Mouse (Mus musculus): ENCODE measurements around the gene Togaram2. TPM values are rescaled to one million over a fixed set of nuclear protein-coding genes. Genes with fewer than 3 reads are reported as not detected.
A peak's percentile ranks its signal among the peaks of the same experiment; 100 is the strongest.

Togaram2 gene
- total RNA-seq, 2 experiments from 2014 or later = 1.7 to 2.2 TPM

DNA sequence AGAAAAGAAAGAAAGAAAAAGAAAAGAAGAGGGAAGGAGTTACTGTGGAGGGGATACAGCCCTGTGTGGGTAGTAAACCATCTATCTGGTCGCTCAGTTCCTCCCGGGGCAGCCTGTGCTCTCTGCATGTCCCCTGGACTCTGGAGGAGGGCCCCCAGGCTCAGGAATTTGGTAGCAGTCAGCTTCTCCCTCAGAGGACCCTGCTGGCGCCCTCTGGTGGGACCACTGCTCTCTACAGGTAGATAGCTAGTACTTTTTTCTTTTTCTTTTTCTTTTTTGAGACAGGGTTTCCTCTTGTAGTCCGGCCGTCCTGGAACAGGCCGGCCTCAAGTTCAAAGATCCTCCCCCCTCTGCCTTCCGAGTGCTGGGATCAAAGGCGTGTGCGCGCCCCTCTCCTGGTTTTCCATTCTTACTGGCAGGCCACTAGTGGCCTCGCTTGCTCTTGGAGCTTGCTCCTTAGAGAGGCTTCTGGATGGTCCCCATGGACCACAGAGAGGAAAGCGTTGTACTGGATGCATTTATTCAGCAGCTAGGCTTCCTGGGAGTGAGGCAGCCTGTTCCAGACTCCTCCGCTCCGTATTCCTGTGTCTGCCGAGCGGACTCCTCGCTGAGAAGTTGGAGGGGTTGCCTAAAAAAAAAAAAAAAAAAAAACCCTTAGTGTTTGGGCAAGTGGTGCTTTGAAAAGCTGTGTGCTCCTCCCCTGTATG is 1.1 kb upstream of the Togaram2 start:
- intact Hi-C loops (cut with DNase I) = loop anchor here (5.0 kb wide), 1 partner anchor 110 kb away; no protein-coding TSS in a partner anchor
- DNase-seq (ENCODE audit: extremely low spot score in 1 of 2, low spot score in 2 of 2) = peak in 1 of 2 experiments; percentile 73

DNA sequence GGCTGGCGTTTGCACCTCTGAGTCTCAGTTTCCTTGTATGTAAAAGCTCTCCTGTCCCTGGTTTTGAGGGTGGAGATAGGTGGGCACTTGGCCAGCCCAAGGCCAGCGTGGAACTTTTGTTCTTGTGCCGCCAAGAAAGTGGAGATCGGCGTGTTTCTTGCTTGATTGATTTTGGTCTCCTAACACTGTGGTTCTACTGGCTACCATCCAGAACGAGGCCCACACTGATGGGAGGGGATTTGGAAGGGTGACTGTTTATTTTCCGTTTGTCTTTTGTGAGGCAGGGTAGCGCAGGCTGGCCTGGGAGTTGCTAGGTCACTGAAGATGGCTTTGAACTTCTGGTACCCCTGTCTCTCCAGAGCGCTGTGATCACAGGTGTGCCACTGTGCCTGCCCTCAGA is 875 bp downstream of the Togaram2 start:
- intact Hi-C loops (cut with DNase I) = loop anchor here (5.0 kb wide), 1 partner anchor 108 kb away; no protein-coding TSS in a partner anchor
- no peak for DNase-seq (ENCODE audit: extremely low spot score in 1 of 2, low spot score in 2 of 2)

DNA sequence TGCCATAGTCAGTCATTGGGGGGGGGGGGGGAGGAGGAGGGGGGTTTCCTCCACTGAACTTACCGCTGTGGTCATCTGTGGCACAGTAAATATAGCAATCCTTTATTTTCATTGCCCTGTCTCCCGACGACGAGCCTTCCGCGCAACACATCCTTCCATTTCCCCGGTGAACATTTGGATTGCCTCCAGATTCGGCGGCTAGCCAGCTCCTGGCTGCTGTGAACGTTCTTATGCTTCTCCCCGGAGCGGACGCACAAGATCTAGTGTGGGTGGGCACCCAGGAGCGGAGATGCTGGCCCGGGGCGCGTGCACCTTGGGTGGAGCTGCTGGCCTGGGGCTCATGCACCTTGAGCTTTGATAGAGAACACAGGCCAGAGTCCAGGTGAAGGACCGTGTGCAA is 1.8 kb downstream of the Togaram2 start:
- intact Hi-C loops (cut with DNase I) = loop anchor here (5.0 kb wide), 1 partner anchor 107 kb away; no protein-coding TSS in a partner anchor
- peak in 1 of 2 experiments; percentile 61 for DNase-seq (ENCODE audit: extremely low spot score in 1 of 2, low spot score in 2 of 2)

DNA sequence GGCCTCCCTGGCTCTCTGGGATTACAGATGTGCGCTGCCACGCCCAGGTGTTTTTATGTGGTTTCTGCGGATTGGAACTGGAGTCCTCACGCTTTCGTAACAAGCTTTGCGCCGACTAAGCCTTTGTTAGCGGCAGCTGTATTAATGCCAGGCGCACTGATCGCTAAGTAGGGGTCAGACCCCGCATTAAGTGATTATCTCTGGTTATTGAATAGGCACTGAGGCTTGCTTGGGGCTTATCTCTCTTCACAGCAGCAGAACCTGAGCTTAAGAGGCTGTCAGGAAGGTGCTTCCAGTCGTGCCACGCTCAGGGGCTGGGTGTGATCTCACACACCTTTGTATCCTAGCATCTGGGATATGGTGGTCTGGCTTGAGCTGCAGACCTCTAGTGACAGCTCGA is 8.6 kb downstream of the Togaram2 start:
- intact Hi-C loops (cut with DNase I) = no loop called here
- no peak for DNase-seq (ENCODE audit: extremely low spot score in 1 of 2, low spot score in 2 of 2)

DNA sequence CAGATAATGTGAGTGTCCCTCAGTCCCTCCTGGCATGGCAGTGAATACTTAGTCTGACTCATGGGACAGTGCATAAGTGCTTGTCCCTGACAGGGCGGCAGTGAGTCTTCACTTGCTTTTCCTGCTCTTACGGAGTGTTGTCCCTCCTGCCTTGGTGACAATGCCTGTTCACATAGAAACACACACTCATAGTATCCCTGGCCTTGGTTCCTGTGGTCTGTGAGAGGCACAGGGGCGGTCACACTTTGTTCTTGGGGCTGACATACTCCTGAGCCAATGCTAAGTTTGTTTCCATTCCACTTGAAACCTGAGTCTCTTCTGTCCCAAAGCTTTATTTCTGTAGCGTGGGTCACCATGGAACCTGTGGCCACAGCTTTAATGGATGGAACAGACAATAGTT is 9.3 kb downstream of the Togaram2 start:
- DNase-seq (ENCODE audit: extremely low spot score in 1 of 2, low spot score in 2 of 2) = no peak
- intact Hi-C loops (cut with DNase I) = no loop called here

DNA sequence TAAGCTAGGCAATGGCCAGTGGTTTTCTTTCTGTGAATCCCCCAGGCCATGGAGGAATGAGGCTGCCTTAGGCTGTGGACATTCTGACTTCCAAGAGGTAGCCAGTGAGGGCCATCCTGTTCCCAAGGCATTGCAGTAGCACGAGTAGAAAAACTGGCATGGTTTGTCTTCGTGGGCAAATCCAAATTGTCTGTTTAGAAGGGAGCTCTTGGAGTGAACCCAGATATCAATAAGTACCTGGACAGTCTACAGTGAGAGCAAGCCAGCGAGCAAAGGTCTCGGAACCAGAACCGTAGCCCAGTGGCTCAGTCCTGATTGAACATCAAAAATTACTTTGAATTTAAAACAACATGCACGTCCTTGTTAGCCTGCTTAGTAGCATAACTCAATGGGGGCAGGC is 10.2 kb downstream of the Togaram2 start:
- intact Hi-C loops (cut with DNase I) = no loop called here
- DNase-seq (ENCODE audit: extremely low spot score in 1 of 2, low spot score in 2 of 2) = no peak

DNA sequence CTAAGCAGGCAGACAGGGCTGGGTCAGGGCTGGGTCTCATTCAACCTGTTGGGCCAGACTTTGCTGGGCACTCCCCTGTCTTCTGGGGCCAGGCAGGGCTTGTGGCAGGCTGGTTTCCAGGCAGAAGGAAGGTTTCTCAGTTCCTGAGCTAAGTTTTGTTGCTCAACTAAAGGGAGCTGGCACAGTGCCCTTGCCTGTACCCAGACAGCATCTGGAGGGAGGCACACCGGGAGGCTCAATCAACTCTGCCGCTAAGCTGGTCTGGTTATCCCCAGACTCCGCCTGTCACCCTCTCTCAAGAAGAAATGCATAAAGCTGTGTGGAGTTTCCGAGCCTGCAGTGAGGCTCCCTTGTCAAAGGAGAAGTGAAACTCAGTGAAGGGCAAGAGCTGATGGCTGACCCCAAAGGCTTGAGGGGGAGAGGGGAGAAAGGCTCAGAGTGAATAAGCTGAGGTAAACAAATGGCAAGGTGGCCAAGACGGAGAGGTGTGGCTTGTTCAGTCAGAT is 11.1 kb downstream of the Togaram2 start:
- intact Hi-C loops (cut with DNase I) = no loop called here
- DNase-seq (ENCODE audit: extremely low spot score in 1 of 2, low spot score in 2 of 2) = peak in 1 of 2 experiments; percentile 61

DNA sequence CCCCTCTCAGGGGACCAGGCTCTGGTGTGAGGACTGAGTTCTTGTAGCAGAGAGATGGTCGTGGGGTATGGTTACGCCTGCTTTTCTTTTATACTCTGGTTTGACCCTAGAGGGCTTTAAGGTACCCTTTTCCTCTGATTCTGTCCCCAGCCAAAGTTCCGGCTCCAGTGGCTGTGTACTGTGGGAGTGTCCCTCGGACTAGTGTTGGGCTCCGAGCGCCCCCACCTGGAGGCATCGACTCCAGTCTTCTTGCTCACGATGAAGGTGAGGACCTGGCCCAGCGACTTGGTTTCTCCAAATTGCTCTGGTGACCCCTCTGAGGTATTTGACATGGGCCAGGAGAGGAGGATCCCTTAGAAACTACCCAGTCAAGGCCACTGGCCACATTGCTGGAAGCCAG is 14.4 kb downstream of the Togaram2 start:
- no peak for DNase-seq (ENCODE audit: extremely low spot score in 1 of 2, low spot score in 2 of 2)
- intact Hi-C loops (cut with DNase I) = no loop called here

DNA sequence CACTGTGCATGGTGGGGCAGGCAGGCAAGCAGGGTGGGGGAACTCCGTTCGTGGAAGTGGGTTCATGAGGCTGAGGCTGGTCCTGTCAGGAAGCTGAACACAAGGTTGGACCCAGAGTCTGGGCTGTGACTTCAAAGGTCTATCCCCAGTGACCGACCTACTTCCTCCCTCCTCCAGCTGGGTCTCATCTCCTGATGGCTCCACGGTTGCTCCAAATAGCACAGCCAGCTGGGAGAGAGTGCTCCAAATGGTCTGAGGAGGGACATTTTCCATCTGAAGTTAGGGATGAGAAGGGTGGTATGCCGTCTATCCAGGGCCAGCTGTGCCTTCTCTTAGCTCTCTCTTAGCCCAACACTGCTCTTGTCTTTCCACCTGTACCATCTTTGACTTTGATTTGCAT is 16.8 kb downstream of the Togaram2 start:
- intact Hi-C loops (cut with DNase I) = no loop called here
- no peak for DNase-seq (ENCODE audit: extremely low spot score in 1 of 2, low spot score in 2 of 2)

DNA sequence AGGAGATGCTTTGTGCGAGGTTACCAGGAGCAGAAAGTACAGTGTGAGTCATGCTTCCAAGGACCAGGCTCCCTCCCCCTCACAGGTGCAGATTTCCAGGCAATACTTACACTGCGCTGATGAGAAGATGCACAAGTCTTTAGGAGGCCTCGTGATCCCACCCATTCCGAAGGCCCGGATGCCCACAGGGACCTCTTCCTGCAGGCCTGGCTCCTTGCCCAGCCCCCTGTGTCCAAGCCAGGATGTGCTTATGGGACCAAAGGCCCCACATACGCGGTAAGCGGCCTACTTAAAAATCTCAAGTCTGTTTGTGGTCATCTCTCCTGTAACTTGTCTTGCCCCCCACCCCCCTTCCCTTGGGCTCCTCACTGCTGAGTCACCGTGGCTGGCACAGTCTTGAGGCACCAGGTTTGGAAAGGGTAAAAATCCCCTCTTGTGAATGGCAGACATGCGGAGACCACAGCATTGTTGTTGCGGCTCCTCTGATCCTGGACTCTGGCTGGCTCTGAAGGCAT is 18.4 kb downstream of the Togaram2 start:
- intact Hi-C loops (cut with DNase I) = no loop called here
- peak in 1 of 2 experiments; percentile 64 for DNase-seq (ENCODE audit: extremely low spot score in 1 of 2, low spot score in 2 of 2)

DNA sequence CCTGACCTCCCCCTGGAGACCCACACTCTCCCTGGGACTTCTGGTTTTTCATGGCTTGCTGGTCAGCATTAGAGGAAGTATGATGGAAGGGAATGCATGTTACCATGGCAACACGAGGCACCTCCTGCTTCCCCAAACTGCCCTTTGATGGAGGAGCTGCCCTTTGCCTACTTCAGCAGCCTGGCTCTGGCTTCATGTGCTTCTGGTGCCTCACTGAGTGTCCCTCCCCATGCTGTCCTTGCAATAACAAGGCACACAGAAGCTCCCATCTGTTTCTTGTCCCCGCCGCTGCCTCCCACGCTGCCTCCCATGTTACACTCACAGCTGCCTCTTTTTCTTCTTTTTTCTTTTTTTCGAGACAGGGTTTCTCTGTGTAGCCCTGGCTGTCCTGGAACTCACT is 20.3 kb downstream of the Togaram2 start:
- DNase-seq (ENCODE audit: extremely low spot score in 1 of 2, low spot score in 2 of 2) = peak in 1 of 2 experiments; percentile 55

DNA sequence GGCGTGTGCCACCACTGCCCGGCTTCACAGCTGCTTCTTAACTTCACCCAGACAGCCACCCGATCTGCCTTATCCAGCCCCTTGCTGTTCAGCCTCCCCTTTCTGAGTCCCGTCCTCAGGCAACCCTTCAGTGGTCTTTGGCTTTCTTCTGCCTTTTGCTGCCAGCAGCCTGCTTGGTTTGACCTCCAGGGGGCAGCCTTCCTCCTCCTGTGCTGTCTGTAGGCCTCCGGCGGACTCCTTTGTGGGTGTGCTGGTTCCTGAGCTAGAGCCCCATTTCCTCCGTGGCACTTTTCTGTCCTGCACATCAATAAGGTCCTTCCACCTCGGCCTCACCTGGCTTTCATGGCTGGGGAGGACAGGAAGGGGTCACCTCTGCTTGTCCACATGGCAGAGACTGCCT is 20.7 kb downstream of the Togaram2 start:
- DNase-seq (ENCODE audit: extremely low spot score in 1 of 2, low spot score in 2 of 2) = no peak

More for the DNA sequence above, 20.3 kb downstream of the Togaram2 start:
- intact Hi-C loops (cut with DNase I) = no loop called here

DNA sequence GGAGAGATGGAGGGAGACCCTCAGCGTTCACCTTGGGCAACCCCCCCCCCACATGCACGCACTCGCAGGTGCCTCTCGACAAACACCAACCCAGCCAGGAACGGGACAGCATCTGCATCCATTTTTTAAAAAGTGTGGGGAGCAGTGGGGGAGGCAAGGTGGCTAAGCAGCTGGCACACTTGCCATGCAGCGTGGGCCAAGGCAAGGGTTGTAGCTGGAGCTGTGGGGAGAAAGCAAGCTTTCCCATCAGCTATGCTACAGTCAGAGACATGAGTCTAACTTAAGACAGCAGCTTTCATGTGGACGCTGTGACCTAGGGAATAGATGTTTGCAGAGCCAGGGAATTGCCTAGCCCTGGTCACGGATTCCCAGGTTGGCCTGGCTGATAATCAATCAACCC is 22.1 kb downstream of the Togaram2 start:
- DNase-seq (ENCODE audit: extremely low spot score in 1 of 2, low spot score in 2 of 2) = no peak
- intact Hi-C loops (cut with DNase I) = no loop called here

More for the DNA sequence above, 20.7 kb downstream of the Togaram2 start:
- intact Hi-C loops (cut with DNase I) = no loop called here

DNA sequence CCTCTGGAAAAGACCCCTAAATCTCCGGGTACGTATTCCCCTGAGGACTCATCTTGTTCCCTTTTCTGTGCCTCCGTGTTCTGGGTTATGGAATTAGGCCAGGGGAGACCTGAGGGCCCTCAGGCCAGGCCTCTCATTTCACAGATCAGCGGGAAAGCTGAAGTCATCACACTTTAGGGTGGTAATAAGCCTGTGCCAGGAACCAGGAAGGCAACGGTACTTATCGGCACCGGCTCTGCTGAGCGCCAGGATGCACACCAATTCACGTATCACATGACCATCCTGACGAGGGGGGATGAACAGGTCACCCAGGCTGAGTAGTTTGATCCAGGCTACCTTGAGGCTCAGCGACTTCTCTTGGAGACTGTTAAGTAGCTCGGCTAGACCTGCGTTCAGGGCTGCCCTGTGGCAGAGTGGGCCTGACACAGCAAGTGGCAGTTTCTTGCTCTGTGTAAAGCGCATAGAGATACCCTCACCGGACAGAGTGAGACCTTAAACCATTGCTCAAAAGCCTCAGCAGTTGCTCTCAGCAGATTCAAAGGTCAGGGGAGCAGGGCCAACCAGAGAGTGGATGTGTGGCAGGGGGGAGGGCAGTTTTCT is 22.8 kb downstream of the Togaram2 start:
- intact Hi-C loops (cut with DNase I) = no loop called here
- DNase-seq (ENCODE audit: extremely low spot score in 1 of 2, low spot score in 2 of 2) = no peak

DNA sequence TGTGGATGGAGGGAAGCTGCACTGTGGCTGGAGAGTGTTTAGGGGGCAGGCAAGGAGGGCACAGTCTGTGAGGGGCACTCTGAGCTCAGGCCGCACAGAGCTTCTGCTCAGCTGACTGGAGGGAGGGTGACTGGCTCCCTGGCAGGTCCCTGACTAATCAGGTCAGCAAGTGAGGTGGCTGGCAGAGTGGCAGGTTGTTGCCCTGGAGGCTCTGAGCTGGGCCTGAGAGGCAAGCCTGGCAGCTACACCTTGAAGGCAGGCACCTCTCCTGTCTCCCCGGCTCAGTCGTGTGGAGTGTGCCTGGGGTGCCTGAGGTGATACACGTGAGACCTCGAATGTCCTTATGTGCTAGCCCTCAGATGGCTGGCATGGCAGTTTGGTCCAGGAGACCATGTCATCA is 23.3 kb downstream of the Togaram2 start:
- DNase-seq (ENCODE audit: extremely low spot score in 1 of 2, low spot score in 2 of 2) = no peak
- intact Hi-C loops (cut with DNase I) = no loop called here

DNA sequence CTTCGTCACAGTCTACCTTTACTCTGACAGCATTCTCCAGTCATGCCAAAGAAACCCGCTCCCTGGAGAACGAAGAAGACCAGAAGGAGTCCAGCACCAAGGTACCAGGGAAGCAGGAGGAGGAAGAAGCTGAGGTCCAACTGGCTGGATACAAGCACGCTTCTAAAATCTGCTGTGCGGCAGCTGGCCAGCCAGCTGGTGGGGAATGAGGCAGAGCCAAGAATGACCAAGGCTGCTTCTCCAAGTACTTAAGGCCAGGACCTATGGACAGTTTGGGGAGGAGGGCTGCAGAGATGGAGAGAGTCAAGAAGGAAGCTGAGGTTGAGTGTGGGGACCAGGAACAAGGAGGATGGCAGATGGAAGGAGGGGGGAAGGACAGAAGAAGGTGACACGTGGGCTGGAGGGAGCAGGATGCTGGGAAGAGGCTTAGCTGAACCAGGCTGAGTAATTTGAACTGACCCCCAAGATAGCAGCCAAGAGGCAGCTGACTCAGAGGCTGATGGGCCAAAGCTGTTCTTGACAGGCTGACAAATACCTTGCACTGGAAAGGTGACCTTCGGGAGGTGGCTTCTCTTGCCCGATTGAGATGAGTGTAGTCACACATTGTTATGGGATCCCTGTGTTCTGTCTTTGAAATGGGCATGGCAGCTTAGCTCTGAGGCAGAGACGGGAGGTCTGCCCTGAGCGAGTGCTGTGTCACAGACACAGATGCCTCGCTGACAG is 25.0 kb downstream of the Togaram2 start:
- intact Hi-C loops (cut with DNase I) = no loop called here
- DNase-seq (ENCODE audit: extremely low spot score in 1 of 2, low spot score in 2 of 2) = no peak

DNA sequence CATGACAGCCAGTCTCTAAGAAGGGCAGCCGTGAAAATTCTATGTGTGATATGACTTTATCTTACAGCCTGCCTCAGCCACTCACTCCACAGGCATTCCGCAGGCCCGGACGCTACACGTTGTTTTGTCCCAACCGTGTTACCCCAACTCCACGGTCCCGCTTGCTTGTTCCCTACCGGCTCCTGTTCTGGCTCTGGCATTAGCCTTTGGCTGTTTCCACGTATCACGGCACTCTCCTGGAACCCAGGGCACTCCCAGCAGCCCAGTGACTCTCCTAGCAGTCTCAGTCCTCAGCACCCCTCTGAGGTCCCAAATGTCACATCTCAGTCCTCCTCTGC is 25.5 kb downstream of the Togaram2 start:
- intact Hi-C loops (cut with DNase I) = no loop called here
- DNase-seq (ENCODE audit: extremely low spot score in 1 of 2, low spot score in 2 of 2) = no peak

DNA sequence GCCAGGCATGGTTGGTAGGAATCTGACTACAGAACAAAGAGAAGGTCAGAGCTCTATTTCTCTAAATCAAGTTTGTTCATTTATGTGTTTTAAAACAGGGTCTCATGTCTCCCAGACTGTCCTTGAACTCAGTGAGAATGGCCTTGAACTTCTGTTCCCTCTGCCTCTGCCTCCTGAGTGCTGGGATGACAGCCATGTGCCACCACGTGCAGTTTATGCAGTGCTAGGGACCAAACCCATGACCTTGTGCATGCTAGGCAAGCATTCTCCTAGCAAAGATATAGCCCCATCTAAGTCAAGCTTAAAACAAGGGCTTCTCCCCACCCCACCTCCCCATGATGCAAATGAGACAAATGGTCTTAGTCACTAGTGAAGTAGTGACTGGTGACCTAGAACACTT is 32.1 kb downstream of the Togaram2 start:
- no peak for DNase-seq (ENCODE audit: extremely low spot score in 1 of 2, low spot score in 2 of 2)
- intact Hi-C loops (cut with DNase I) = no loop called here

Measured in left cerebral cortex, postnatal 10 days (tissue).